Mouse (Mus musculus) urinary bladder, postnatal 0 days (tissue): ENCODE data around the gene Taf11. TPM values are rescaled to one million over a fixed set of nuclear protein-coding genes. Genes with fewer than 3 reads are reported as not detected.

Experiments
- polyA plus RNA-seq: library from polyadenylated mRNA; unstranded; fragments of >200 nt; fragmentation: Nextera tagmentation; extraction: Ambion mirVana; gene quantifications from 2 replicates; pipeline ENCODE4 v1.2.1, GENCODE M21; 2015

Gene Taf11
- 32.5 and 39.3 TPM in 2 replicates for polyA plus RNA-seq

GRCm38 (mm10) chr17:27909622-27910500 is at the start of gene Taf11:
Gene Taf11, minus strand, starts transcription at chr17:27909844.

GRCm38 (mm10) chr17:27908888-27909621 is 589 bp downstream of the Taf11 start, which contains the start of gene Anks1:
Gene Anks1, plus strand, starts transcription at chr17:27909306.

GRCm38 (mm10) chr17:27856265-27856797 is 53.3 kb downstream of the Taf11 start, which contains the start of gene Uhrf1bp1:
Gene Uhrf1bp1, plus strand, starts transcription at chr17:27856441.

Other genes starting within 250 kb of the Taf11 start
- gene Spdef, start 180.9 kb downstream of the Taf11 start, polyA plus RNA-seq, result 0.15 TPM in 1 of 2 replicates, not detected in the other
- 12.7 and 13.7 TPM in 2 replicates for gene D17Wsu92e, start 89.2 kb downstream of the Taf11 start, polyA plus RNA-seq
- gene Snrpc, start 71.7 kb downstream of the Taf11 start, polyA plus RNA-seq, result 180 and 188 TPM in 2 replicates
- 1.6 and 1.8 TPM in 2 replicates for gene Uhrf1bp1, start 53.4 kb downstream of the Taf11 start, polyA plus RNA-seq
- 17.7 and 19.4 TPM in 2 replicates for gene Anks1, start 538 bp downstream of the Taf11 start, polyA plus RNA-seq
- 0.30 and 0.70 TPM in 2 replicates for gene Tcp11, start 170.8 kb upstream of the Taf11 start, polyA plus RNA-seq
- 0.83 and 0.88 TPM in 2 replicates for gene Scube3, start 232.3 kb upstream of the Taf11 start, polyA plus RNA-seq